Mouse (Mus musculus) brain, embryonic 14.5 days (tissue): ENCODE measurements at regions not wholly inside any gene's neighbourhood (a gene's known extent, or its start where the extent isn't known, plus 50 kb on each side); places are given as distances from the start of the nearest gene placed in this dataset.
"Not testable (repeated sequence)": the region's sequence is repeated elsewhere in the genome, so short reads cannot be mapped to it uniquely, and the experiment has no call there.

ENCODE experiments used
- CTCF ChIP-seq: fragments of 200-500 bp; IDR thresholded peaks from 2 replicates; pipeline ENCODE4 v1.5.1; 2012; ENCODE audit warnings: inconsistent platforms, mild to moderate bottlenecking, moderate library complexity, borderline replicate concordance; ENCODE audit not compliant: insufficient read depth, insufficient read length; ENCODE audit errors: extremely low read depth
- POLR2A ChIP-seq: fragments of 200-500 bp; IDR thresholded peaks from 2 replicates; pipeline ENCODE4 v1.6.1; 2012; ENCODE audit warnings: mild to moderate bottlenecking, inconsistent platforms, borderline replicate concordance; ENCODE audit not compliant: poor library complexity, insufficient read depth, insufficient read length, severe bottlenecking; ENCODE audit errors: extremely low read depth

DNA sequence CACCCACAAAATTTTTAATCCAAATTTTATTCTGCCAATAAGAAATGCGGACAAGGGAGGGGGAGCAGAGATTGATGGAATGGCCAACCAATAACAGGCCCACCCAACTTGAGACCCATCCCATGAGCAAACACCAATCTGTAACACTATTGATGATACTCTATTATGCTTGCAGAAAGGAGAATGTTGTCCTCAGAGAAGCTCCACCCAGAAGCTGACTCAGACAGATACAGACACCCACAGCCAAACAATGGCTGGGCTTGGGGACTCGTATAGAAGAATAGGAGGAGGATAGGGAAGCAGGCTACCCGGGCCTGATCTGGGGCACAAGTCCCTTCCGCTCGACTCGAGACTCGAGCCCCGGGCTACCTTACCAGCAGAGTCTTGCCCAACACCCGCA, 251.7 kb upstream of the Ift57 start:
- TF ChIP-seq POLR2A, CTCF: not testable (repeated sequence)
